Mouse (Mus musculus) layer of hippocampus, adult 2 months (tissue): ENCODE data around the gene Fmnl2. TPM values are rescaled to one million over a fixed set of nuclear protein-coding genes. Genes with fewer than 3 reads are reported as not detected.
A peak's percentile ranks its signal among the peaks of the same experiment; 100 is the strongest.

ENCODE experiments used
- DNase-seq, 2 experiments: peaks; one replicate each; pipeline ENCODE4 v3.0.0; 2022; ENCODE audit warnings: low spot score in 2 of 2
- H3K27ac ChIP-seq: fragments of 200-600 bp; 2 replicates; pipeline ENCODE4 v1.8.1; 2022
- H3K4me3 ChIP-seq: fragments of 200-600 bp; 2 replicates; pipeline ENCODE4 v1.8.1; 2022; ENCODE audit warnings: mild to moderate bottlenecking
- CTCF ChIP-seq: fragments of 200-600 bp; conservative IDR thresholded peaks from 2 replicates; pipeline ENCODE4 v1.8.1; 2022; ENCODE audit warnings: antibody characterized with exemption, mild to moderate bottlenecking, moderate library complexity
- total RNA-seq, 2 experiments: library from RNA; stranded (reverse); gene quantifications; 2 replicates each; pipeline ENCODE4 v1.2.3; 2021

Gene Fmnl2
- total RNA-seq, 2 experiments from 2014 or later, result 42.4 to 44.0 TPM

DNA sequence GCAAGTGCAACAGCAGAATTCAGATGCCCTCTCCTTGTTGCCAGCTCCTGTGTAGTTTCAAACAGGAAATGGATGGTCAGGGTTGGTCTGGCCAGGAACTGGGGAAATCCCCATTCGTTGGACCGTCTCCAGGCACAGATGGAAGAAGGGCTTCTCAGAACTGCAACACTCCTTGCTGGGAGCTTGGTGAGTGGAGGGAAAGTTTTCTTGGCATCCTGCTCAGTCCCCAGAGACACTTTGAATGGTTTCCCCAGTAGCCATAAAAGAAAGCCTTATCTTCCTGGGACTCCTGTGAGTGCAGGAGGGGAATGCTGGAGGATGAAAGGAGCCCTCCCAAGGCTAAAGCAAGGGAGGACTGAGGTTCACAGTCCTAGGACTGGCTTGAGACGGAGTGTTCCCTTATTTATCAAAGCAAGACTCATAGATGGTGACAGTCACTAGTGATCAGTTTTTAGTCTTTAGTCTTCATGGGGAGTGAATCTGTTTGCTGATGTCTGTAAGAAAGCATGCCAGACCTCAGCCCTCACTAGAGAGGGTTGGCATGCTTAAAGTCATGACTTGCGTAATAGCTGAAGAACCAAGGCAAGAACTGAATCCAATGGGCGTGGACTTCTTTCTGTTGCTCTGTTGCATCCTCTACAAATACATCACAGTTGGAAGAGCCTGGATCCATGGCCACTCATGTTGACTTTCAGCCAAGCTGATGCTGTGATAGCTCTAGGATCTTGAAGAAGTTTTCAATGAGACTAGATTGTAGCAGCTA lies 72.6 kb downstream of the Fmnl2 start:
- no peak for TF ChIP-seq CTCF
- peak; percentile 30 to 34 for DNase-seq
- H3K27ac ChIP-seq, result peak overlapping the region; percentile 48; the same call in 1 of the 2 replicates
- no peak overlapping the region for H3K4me3 ChIP-seq

- DNase-seq, result no peak
- Histone ChIP-seq H3K27ac (no peak overlapping the region), H3K4me3 (no peak overlapping the region)
- TF ChIP-seq CTCF, result no peak
These were observed 73.7 kb downstream of the Fmnl2 start for GRCm38 (mm10) chr2:52931315-52931714.

- DNase-seq, result no peak
- TF ChIP-seq CTCF, result no peak
- Histone ChIP-seq H3K27ac (no peak overlapping the region), H3K4me3 (no peak overlapping the region)
These were observed 78.2 kb downstream of the Fmnl2 start for GRCm38 (mm10) chr2:52935906-52936305.

DNA sequence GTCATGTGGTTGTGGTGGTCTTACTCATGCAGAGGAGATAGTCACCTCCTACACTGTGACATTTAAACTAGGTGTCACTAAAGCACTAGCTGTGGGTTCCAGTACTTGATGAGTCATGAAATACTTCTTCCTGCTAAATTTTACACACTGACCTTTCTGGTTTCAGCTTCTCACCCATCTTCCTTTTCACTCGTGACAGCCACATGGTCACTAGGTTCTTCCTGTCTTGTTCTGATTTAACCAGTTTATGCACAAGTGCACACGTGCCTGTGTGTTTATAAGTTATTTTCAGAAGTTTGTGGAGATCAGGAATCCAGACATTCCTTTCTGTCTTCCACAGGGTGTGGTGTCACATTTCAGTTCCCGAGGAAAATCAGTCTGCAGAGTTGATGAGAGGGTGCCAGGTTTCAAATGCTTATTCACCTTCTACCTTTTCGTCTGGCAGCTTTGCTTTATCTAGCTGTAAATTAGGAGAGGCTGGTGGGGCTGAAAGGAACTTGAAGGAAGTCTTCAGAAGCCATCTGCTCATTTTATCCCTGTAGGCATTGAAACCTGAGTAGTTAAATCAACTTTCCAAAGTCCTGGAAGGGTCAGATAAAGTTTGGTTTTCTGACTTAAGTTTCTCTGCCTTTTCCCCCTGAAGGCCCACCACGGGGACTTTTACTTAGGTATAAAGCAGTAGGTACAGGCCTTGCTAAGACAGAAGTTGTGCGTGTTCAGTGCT lies 80.9 kb downstream of the Fmnl2 start:
- H3K4me3 ChIP-seq, result no peak overlapping the region
- no peak for DNase-seq
- no peak overlapping the region for H3K27ac ChIP-seq
- TF ChIP-seq CTCF, result no peak

GRCm38 (mm10) chr2:52943644-52944423 lies 86.2 kb downstream of the Fmnl2 start:
- no peak for TF ChIP-seq CTCF
- DNase-seq, result no peak
- Histone ChIP-seq H3K4me3 (peak overlapping the region; percentile 17; the same call in 1 of the 2 replicates), H3K27ac (peak overlapping the region; percentile 69; the same call in 1 of the 2 replicates)

- DNase-seq, result no peak
- no peak overlapping the region for H3K4me3 ChIP-seq
- TF ChIP-seq CTCF, result no peak
- H3K27ac ChIP-seq, result peak overlapping the region; percentile 3; the same call in 1 of the 2 replicates
These were observed 86.9 kb downstream of the Fmnl2 start for GRCm38 (mm10) chr2:52944594-52944993.

GRCm38 (mm10) chr2:52946074-52946473 lies 88.4 kb downstream of the Fmnl2 start:
- TF ChIP-seq CTCF, result no peak
- Histone ChIP-seq H3K4me3 (no peak overlapping the region), H3K27ac (peak overlapping the region; percentile 40; the same call in 1 of the 2 replicates)
- DNase-seq, result no peak

DNA sequence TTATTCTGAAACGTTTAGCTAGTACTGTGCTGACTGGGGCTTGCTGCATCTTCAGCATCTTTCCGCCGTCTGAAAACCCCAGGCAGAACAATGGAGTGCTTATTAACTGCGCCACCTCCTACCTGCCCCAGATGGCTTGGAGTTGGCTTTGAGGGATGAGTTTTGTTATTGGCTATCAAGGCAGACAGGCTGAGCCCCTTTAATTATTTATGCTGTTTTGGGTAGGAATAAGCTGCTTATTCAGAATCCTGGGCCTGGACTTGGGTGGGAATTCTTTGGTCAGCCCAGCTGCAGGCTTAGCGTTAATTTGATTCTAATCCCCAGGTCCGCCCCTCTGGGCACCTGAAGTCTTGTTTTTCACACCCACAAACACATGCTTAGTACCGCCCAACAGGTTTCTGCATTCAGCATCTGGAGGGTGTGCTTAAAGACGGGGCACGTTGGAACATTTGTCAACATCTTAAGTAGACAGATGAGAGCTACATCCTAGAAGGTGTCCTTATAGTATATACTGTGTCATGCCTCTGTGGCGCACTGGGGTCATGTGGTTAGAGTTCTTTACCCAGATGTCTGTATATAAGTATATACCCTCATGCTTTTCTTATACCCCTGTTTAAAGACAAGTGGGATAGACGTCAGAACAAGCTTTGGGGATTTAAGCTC lies 89.0 kb downstream of the Fmnl2 start:
- no peak for TF ChIP-seq CTCF
- Histone ChIP-seq H3K4me3 (no peak overlapping the region), H3K27ac (peak overlapping the region; percentile 40; the same call in 1 of the 2 replicates)
- DNase-seq, result no peak

DNA sequence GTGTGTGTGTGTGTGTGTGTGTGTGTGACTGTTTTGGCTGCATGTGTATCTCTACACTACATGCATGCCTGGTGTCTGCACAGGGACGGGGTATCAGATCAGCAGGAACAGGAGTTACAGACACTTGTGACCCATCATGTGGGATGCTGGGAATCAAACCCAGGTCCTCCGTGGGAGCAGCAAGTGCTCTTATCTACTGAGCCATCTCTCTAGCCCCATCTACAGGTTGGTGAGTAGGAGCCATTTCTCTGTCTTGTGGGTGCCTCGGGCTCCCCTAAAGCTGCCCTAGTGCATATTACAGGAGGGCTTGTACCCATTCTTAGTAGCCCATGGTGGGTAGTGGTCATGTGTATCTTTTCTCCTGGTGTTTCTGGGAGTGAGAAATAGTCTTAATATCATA lies 90.7 kb downstream of the Fmnl2 start:
- TF ChIP-seq CTCF, result peak; percentile 18
- H3K4me3 ChIP-seq, result no peak overlapping the region
- no peak for DNase-seq
- H3K27ac ChIP-seq, result no peak overlapping the region

GRCm38 (mm10) chr2:52949556-52949955 lies 91.9 kb downstream of the Fmnl2 start:
- H3K27ac ChIP-seq, result no peak overlapping the region
- H3K4me3 ChIP-seq, result no peak overlapping the region
- TF ChIP-seq CTCF, result peak; percentile 62
- no peak for DNase-seq

DNA sequence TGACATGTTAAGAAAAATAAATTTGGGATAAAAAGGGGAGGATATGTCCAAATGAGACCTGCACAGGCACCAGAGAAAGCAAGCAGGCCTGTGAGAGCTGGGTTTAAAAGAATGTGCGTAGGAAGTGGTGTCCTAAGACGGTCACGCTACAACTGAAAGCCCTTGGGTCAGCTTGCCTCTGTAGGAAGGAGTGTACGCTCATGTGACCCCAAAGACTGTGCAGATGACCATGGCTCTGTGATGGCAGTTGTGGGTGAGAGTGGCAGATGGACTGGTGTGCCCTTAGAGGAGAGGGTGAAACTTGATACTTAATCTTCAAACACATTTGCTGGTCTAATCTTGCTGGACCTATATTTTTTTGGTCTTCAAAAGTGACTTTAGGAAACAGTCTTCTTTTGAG lies 92.6 kb downstream of the Fmnl2 start:
- no peak overlapping the region for H3K27ac ChIP-seq
- no peak overlapping the region for H3K4me3 ChIP-seq
- no peak for DNase-seq
- no peak for TF ChIP-seq CTCF

- no peak overlapping the region for H3K27ac ChIP-seq
- H3K4me3 ChIP-seq, result no peak overlapping the region
- DNase-seq, result no peak
- TF ChIP-seq CTCF, result no peak
These were observed 94.6 kb downstream of the Fmnl2 start for GRCm38 (mm10) chr2:52952202-52952730.
